Mouse (Mus musculus): ENCODE measurements around the gene Tcea3. TPM values are rescaled to one million over a fixed set of nuclear protein-coding genes. Genes with fewer than 3 reads are reported as not detected.

The Tcea3 gene
- polyA plus RNA-seq, 1 experiment from 2014 or later: 0.71 TPM

DNA sequence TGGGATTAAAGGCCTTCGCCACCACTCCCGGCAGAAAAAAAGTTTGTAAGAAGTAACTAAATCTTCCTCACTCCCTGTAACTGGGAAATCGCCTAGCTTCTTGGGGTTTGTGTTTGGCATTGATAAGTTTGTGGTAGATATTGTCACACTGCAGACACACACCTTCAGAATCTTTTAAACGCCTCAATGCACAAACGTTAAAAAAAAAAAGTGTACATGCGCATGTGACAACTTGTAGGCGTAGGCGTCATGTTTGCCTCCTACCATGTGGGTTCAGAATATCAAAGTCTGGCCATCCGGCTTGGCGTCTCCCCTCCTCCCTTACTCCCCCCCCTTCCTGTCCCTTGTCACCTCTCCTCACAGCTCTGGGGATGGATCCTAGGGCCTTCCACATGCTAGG, 9.2 kb downstream of the Tcea3 start:
- Histone ChIP-seq H3K27ac (ENCODE audit: low read depth, low read length) (no peak overlapping the region), H3K4me2 (ENCODE audit: low read depth, low read length) (no peak overlapping the region), H3K36me3 (ENCODE audit: control insufficient read depth, insufficient read depth, low read length) (no peaks in the 10 kb centered on the region), H3K9ac (replicated peaks; ENCODE audit: low read depth, low read length) (no peak overlapping the region), H3K4me1 (ENCODE audit: control insufficient read depth, insufficient read depth, low read length) (no peaks in the 10 kb centered on the region), H3K27me3 (ENCODE audit: control insufficient read depth, insufficient read depth, low read length) (no peaks in the 10 kb centered on the region), H3K9me3 (ENCODE audit: control insufficient read depth, low read length) (no peaks in the 10 kb centered on the region), H3K4me3 (ENCODE audit: low read depth, low read length) (no peak overlapping the region)
- ATAC-seq (ENCODE audit: low read depth): no peak
- 83% methylated on average over 10 of the region's 10 CpGs for WGBS

DNA sequence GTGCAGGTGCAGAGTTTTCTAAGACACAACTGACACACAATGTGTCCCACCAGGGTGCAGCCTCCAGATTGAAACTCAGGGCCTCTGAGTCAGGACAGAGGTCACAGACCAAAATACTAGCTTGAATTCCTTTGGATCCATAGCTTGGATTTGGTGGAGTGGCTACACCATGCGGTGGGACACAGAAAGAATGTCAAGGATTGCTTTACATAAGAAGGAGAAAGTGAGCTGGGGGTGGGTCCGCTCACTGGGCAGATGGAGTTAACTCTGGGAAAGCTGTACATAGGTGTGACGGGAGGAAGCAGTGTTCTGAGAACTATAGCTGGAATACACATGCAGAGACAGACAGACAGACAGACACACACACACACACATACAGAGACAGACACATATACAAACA, 12.4 kb downstream of the Tcea3 start:
- Histone ChIP-seq H3K4me3 (ENCODE audit: low read depth, low read length) (no peak overlapping the region), H3K9me3 (ENCODE audit: control insufficient read depth, low read length) (no peaks in the 10 kb centered on the region), H3K36me3 (ENCODE audit: control insufficient read depth, insufficient read depth, low read length) (no peaks in the 10 kb centered on the region), H3K9ac (replicated peaks; ENCODE audit: low read depth, low read length) (no peak overlapping the region), H3K4me1 (ENCODE audit: control insufficient read depth, insufficient read depth, low read length) (no peaks in the 10 kb centered on the region), H3K4me2 (ENCODE audit: low read depth, low read length) (no peak overlapping the region), H3K27me3 (ENCODE audit: control insufficient read depth, insufficient read depth, low read length) (no peaks in the 10 kb centered on the region), H3K27ac (ENCODE audit: low read depth, low read length) (no peak overlapping the region)
- no peak for ATAC-seq (ENCODE audit: low read depth)
- 67% methylated on average over 3 of the region's 3 CpGs for WGBS

- 42% methylated on average over 10 of the region's 10 CpGs for WGBS
- peak; percentile 41; the same call in 1 of the 2 replicates for ATAC-seq (ENCODE audit: low read depth)
- H3K27ac ChIP-seq (ENCODE audit: low read depth, low read length): no peak overlapping the region
- no peak overlapping the region for H3K9ac ChIP-seq (replicated peaks; ENCODE audit: low read depth, low read length)
- no peak overlapping the region for H3K4me3 ChIP-seq (ENCODE audit: low read depth, low read length)
- no peaks in the 10 kb centered on the region for H3K27me3 ChIP-seq (ENCODE audit: control insufficient read depth, insufficient read depth, low read length)
- H3K9me3 ChIP-seq (ENCODE audit: control insufficient read depth, low read length): no peaks in the 10 kb centered on the region
- H3K36me3 ChIP-seq (ENCODE audit: control insufficient read depth, insufficient read depth, low read length): no peaks in the 10 kb centered on the region
- no peaks in the 10 kb centered on the region for H3K4me1 ChIP-seq (ENCODE audit: control insufficient read depth, insufficient read depth, low read length)
- no peak overlapping the region for H3K4me2 ChIP-seq (ENCODE audit: low read depth, low read length)
Observed at GRCm38 (mm10) chr4:136260491-136261180, 13.1 kb downstream of the Tcea3 start.

DNA sequence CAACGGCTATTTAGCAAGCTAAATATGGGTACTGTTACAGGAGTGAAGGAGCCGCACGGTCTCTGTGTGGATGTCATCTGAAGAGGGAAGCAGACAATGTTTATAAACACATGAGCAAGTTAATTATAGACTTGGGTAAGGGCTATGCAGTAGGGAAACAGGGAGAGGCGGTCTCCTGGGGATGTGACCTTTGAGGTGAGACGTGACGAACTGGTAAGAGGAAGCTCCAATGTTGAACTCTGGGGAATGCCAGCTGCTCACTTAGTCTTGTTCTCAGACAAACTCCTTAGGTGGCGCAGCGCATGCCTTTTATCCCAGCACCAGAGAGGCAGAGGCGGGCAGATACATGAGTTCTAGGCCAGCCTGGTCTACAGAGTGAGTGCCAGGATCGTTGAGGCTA, 14.4 kb downstream of the Tcea3 start:
- H3K27me3 ChIP-seq (ENCODE audit: control insufficient read depth, insufficient read depth, low read length): no peaks in the 10 kb centered on the region
- WGBS: 84% methylated on average over 10 of the region's 10 CpGs
- H3K27ac ChIP-seq (ENCODE audit: low read depth, low read length): no peak overlapping the region
- no peaks in the 10 kb centered on the region for H3K9me3 ChIP-seq (ENCODE audit: control insufficient read depth, low read length)
- no peak for ATAC-seq (ENCODE audit: low read depth)
- H3K36me3 ChIP-seq (ENCODE audit: control insufficient read depth, insufficient read depth, low read length): no peaks in the 10 kb centered on the region
- H3K4me2 ChIP-seq (ENCODE audit: low read depth, low read length): no peak overlapping the region
- H3K4me1 ChIP-seq (ENCODE audit: control insufficient read depth, insufficient read depth, low read length): no peaks in the 10 kb centered on the region
- no peak overlapping the region for H3K9ac ChIP-seq (replicated peaks; ENCODE audit: low read depth, low read length)
- H3K4me3 ChIP-seq (ENCODE audit: low read depth, low read length): no peak overlapping the region

DNA sequence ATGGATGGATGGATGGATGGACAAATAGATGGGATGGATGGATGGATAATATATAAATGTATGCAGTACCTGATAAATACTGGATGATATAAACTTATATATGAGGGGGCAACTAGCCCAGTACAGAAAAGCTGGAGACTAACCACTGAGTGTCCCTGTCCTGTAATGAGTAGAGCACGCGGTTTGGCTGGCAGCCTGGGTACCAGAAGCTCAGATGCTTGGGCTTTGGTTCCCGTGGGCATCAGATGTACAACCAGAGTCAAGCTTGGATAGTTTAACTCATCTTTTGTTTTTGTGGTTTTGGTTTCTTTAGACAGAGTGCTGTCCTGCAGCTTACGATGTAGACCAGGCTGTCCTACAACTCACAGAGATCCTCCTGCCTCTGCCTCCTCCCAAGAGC, 16.0 kb downstream of the Tcea3 start:
- H3K4me3 ChIP-seq (ENCODE audit: low read depth, low read length): no peak overlapping the region
- 96% methylated on average over 4 of the region's 4 CpGs for WGBS
- H3K27me3 ChIP-seq (ENCODE audit: control insufficient read depth, insufficient read depth, low read length): no peaks in the 10 kb centered on the region
- no peak overlapping the region for H3K27ac ChIP-seq (ENCODE audit: low read depth, low read length)
- ATAC-seq (ENCODE audit: low read depth): no peak
- no peak overlapping the region for H3K9ac ChIP-seq (replicated peaks; ENCODE audit: low read depth, low read length)
- H3K36me3 ChIP-seq (ENCODE audit: control insufficient read depth, insufficient read depth, low read length): no peaks in the 10 kb centered on the region
- H3K4me1 ChIP-seq (ENCODE audit: control insufficient read depth, insufficient read depth, low read length): no peaks in the 10 kb centered on the region
- no peak overlapping the region for H3K4me2 ChIP-seq (ENCODE audit: low read depth, low read length)
- no peaks in the 10 kb centered on the region for H3K9me3 ChIP-seq (ENCODE audit: control insufficient read depth, low read length)

DNA sequence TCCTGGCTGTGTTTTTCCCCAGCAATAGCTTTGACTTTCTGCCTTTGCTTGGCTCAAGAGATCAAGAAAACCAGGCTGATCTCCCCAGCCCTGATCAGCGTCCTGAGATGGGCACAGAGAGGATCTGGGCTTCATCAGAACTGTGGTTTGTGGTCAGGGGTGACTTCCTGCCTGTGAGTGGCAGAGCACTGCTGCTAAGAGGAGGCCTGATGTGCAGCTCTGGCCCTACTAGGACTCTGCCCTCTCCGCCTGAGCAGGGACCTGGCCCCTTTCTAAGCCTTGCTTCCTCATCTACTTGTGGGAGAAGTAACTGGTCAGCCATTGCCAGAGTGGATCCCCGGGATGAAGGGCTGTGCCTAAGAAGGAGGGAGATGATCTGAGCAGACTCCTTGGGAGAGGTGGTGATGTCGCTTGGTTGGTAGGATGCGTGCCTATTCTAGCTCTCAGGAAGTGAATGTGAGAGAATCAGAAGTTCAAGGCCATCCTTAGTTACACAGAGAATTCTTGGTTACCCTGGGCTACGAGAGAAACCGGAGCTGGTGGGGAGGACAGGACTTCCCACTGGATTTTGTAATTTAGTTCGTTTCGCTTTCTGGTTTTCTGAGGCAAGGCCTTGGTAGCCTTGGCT, 19.3 kb downstream of the Tcea3 start:
- no peaks in the 10 kb centered on the region for H3K9me3 ChIP-seq (ENCODE audit: control insufficient read depth, low read length)
- no peak for ATAC-seq (ENCODE audit: low read depth)
- WGBS: 87% methylated on average over 9 of the region's 9 CpGs
- no peaks in the 10 kb centered on the region for H3K4me1 ChIP-seq (ENCODE audit: control insufficient read depth, insufficient read depth, low read length)
- H3K9ac ChIP-seq (replicated peaks; ENCODE audit: low read depth, low read length): no peak overlapping the region
- no peak overlapping the region for H3K4me2 ChIP-seq (ENCODE audit: low read depth, low read length)
- H3K36me3 ChIP-seq (ENCODE audit: control insufficient read depth, insufficient read depth, low read length): no peaks in the 10 kb centered on the region
- H3K27me3 ChIP-seq (ENCODE audit: control insufficient read depth, insufficient read depth, low read length): no peaks in the 10 kb centered on the region
- H3K27ac ChIP-seq (ENCODE audit: low read depth, low read length): no peak overlapping the region
- no peak overlapping the region for H3K4me3 ChIP-seq (ENCODE audit: low read depth, low read length)

DNA sequence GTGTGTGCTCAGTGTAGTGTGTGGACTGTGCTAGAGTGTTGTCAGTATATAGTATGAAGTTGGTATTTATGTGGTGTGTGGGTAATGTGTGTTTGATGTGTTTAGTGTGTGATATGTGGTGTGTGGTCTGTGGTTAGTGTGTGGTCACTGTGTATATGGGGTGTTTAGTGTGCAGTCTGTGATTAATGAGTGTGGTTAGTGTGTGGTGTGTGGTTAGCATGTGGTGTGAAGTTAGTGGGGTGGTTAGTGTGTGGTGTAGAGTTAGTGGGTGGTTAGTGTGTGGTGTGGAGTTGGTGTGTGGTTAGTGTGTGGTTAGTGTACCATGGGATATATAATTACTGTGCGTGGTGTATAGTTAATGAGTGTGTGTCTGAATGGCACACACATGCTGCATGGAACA, 21.4 kb downstream of the Tcea3 start:
- no peaks in the 10 kb centered on the region for H3K9me3 ChIP-seq (ENCODE audit: control insufficient read depth, low read length)
- H3K9ac ChIP-seq (replicated peaks; ENCODE audit: low read depth, low read length): no peak overlapping the region
- no peaks in the 10 kb centered on the region for H3K36me3 ChIP-seq (ENCODE audit: control insufficient read depth, insufficient read depth, low read length)
- H3K4me3 ChIP-seq (ENCODE audit: low read depth, low read length): no peak overlapping the region
- H3K4me2 ChIP-seq (ENCODE audit: low read depth, low read length): no peak overlapping the region
- H3K27ac ChIP-seq (ENCODE audit: low read depth, low read length): no peak overlapping the region
- no peaks in the 10 kb centered on the region for H3K4me1 ChIP-seq (ENCODE audit: control insufficient read depth, insufficient read depth, low read length)
- ATAC-seq (ENCODE audit: low read depth): no peak
- WGBS: 92% methylated on average over 1 of the region's 1 CpGs
- no peaks in the 10 kb centered on the region for H3K27me3 ChIP-seq (ENCODE audit: control insufficient read depth, insufficient read depth, low read length)

DNA sequence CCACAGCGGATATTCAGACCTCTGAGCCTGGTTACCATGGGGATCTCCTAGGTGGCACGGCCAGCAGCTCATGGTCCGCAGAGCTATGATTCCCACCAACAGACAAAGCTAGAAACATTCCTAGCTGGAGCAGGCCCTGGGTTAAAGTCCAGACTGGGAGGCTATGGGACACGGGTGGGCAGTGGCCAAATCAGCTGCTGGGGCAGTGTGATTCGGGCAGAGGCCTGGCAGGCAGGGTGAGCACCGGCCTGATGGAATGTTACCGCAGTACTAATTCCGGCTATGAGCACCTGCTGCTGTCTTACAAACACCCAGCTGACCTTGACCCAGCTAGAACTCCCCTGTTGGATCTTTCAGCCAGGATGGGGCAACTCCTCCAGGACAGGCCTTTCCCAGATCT, 23.1 kb downstream of the Tcea3 start:
- Histone ChIP-seq H3K4me1 (ENCODE audit: control insufficient read depth, insufficient read depth, low read length) (no peaks in the 10 kb centered on the region), H3K27me3 (ENCODE audit: control insufficient read depth, insufficient read depth, low read length) (no peaks in the 10 kb centered on the region), H3K36me3 (ENCODE audit: control insufficient read depth, insufficient read depth, low read length) (no peaks in the 10 kb centered on the region), H3K4me2 (ENCODE audit: low read depth, low read length) (no peak overlapping the region), H3K9me3 (ENCODE audit: control insufficient read depth, low read length) (no peaks in the 10 kb centered on the region), H3K4me3 (ENCODE audit: low read depth, low read length) (no peak overlapping the region), H3K9ac (replicated peaks; ENCODE audit: low read depth, low read length) (no peak overlapping the region), H3K27ac (ENCODE audit: low read depth, low read length) (no peak overlapping the region)
- 88% methylated on average over 8 of the region's 8 CpGs for WGBS
- ATAC-seq (ENCODE audit: low read depth): no peak

GRCm38 (mm10) chr4:136281097-136281496, 33.6 kb downstream of the Tcea3 start:
- Histone ChIP-seq H3K27ac (ENCODE audit: low read depth, low read length) (no peak overlapping the region), H3K4me3 (ENCODE audit: low read depth, low read length) (no peak overlapping the region), H3K9ac (replicated peaks; ENCODE audit: low read depth, low read length) (no peak overlapping the region), H3K9me3 (ENCODE audit: control insufficient read depth, low read length) (no peaks in the 10 kb centered on the region), H3K27me3 (ENCODE audit: control insufficient read depth, insufficient read depth, low read length) (no peaks in the 10 kb centered on the region), H3K4me1 (ENCODE audit: control insufficient read depth, insufficient read depth, low read length) (peaks cover 19% of the 10 kb centered on the region), H3K36me3 (ENCODE audit: control insufficient read depth, insufficient read depth, low read length) (no peaks in the 10 kb centered on the region), H3K4me2 (ENCODE audit: low read depth, low read length) (no peak overlapping the region)
- 87% methylated on average over 8 of the region's 8 CpGs for WGBS
- no peak for ATAC-seq (ENCODE audit: low read depth)
